Mouse (Mus musculus) embryonic fibroblast, embryonic 13.5 days (primary cell): ENCODE data around the gene Ppp2r2c.

Source experiments
- CTCF ChIP-seq: IDR thresholded peaks from 2 replicates; pipeline ENCODE4 v1.5.1; 2011; ENCODE audit warnings: mild to moderate bottlenecking, control low read depth, low read length, moderate library complexity, borderline replicate concordance; ENCODE audit not compliant: insufficient read depth
- POLR2A ChIP-seq: IDR thresholded peaks from 2 replicates; pipeline ENCODE4 v1.6.1; 2011; ENCODE audit warnings: low read depth, mild to moderate bottlenecking, control low read depth, low read length, moderate library complexity

DNA sequence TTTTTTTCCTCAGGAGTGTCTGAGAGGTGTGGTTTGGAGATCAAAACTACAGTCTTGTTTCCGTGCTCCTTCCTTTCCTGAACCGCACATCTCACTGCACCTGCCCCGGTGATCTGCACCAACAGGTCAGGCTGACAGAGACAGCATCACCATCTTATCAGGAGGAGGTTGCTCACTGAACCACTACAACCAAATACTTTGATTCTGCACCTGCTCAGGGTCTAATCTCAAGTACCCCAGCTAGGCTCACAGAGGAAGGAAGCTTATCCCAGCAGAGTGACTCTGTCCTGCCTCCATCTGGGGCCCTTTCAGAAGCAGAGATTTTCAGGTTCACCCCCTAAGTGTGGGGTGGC, 121.3 kb downstream of the Ppp2r2c start:
- TF ChIP-seq CTCF (no peak), POLR2A (no peak)
